In genomic region chr8:84856864-84857441, GRCm38 (mm10) we compare ENCODE assay signal across 8 mouse cellular contexts. TPM values are rescaled to one million over a fixed set of nuclear protein-coding genes. Genes with fewer than 3 reads are reported as not detected.
DNase-seq lines count a peak whose midpoint lies in the region; ATAC-seq lines count a peak whose summit lies in the region.

Gene Farsa (plus strand): TSS chr8:84856989.

- H3K36me3 ChIP-seq in hindbrain, embryonic 12.5 days, result peaks cover 28% of the 10 kb centered on the region

- peak within 1 kb of the TSS; percentile 82 for H3K4me3 ChIP-seq in hindbrain, embryonic 12.5 days

- peak within 1 kb of the TSS; percentile 68 for H3K27ac ChIP-seq in hindbrain, embryonic 12.5 days

- ATAC-seq in hindbrain, embryonic 12.5 days (ENCODE audit: low FRiP score), result peak; percentile 93

- no peaks in the 10 kb centered on the region; the same call in 1 of the 2 replicates for H3K27me3 ChIP-seq in hindbrain, embryonic 12.5 days

- H3K9me3 ChIP-seq in hindbrain, embryonic 12.5 days (replicated peaks), result no peaks in the 10 kb centered on the region

- peak within 1 kb of the TSS; percentile 83 for H3K9ac ChIP-seq in hindbrain, embryonic 12.5 days

- under 1% methylated on average over 39 of the region's 39 CpGs for WGBS in hindbrain, embryonic 12.5 days

- H3K4me2 ChIP-seq in hindbrain, embryonic 12.5 days (replicated peaks), result peak within 1 kb of the TSS; percentile 75

- DNase-seq in NIH3T3 (ENCODE audit: low read depth), result peak; percentile 97
- peak; percentile 94 to 96 for DNase-seq in cerebellum, postnatal 10 days
- DNase-seq in frontal cortex, postnatal 10 days (ENCODE audit: low spot score in 2 of 2), result peak; percentile 82 to 90
- DNase-seq in layer of hippocampus, postnatal 14 days (ENCODE audit: low spot score in 2 of 2), result peak; percentile 91 to 95
- DNase-seq in lung, postnatal 14 days, result peak; percentile 94
- DNase-seq in retina, adult 2 months (ENCODE audit: low read depth, low spot score), result peak; percentile 97
- DNase-seq in thymus, postnatal 36 days, result peak; percentile 88 to 90

- peaks cover 13% of the 10 kb centered on the region for H3K4me1 ChIP-seq in hindbrain, embryonic 12.5 days

RNA-seq across cellular contexts. Expression of gene Farsa, which starts in this region (rescaled TPM):
- 92.2 and 98.9 TPM in 2 replicates for polyA plus RNA-seq in hindbrain, embryonic 12.5 days (2016; fragmentation: Nextera tagmentation; extraction: Ambion mirVana)
- total RNA-seq in layer of hippocampus, postnatal 14 days (2021), result 10 to 100 TPM; 55.3 to 58.4 TPM

Comparison
In these comparisons a context has a peak if more than half of its experiments do, and no peak if none do; other contexts are left out.
1. Peak in every context shown above with its lines: DNase-seq, ATAC-seq, H3K4me3 ChIP-seq and H3K27ac ChIP-seq.